Mouse (Mus musculus) embryonic facial prominence, embryonic 10.5 days (tissue): ENCODE data around the gene Gprin1. TPM values are rescaled to one million over a fixed set of nuclear protein-coding genes. Genes with fewer than 3 reads are reported as not detected.

ENCODE experiments used
- polyA plus RNA-seq: library from polyadenylated mRNA; unstranded; fragments of >200 nt; fragmentation: Nextera tagmentation; extraction: Ambion mirVana; gene quantifications from 2 replicates; pipeline ENCODE4 v1.2.1, GENCODE M21; 2016

The Gprin1 gene
- polyA plus RNA-seq, 1 experiment from 2014 or later = 0.66 TPM

Other genes starting within 250 kb of the Gprin1 start
- 20.4 and 21.0 TPM in 2 replicates for gene Simc1, start 246.1 kb downstream of the Gprin1 start, polyA plus RNA-seq
- 200 and 207 TPM in 2 replicates for gene 4833439L19Rik, start 184.4 kb downstream of the Gprin1 start, polyA plus RNA-seq
- gene Arl10, start 174.9 kb downstream of the Gprin1 start, polyA plus RNA-seq = 28.8 and 29.6 TPM in 2 replicates
- gene Nop16, start 159.8 kb downstream of the Gprin1 start, polyA plus RNA-seq = 112 and 117 TPM in 2 replicates
- gene Higd2a, start 159.7 kb downstream of the Gprin1 start, polyA plus RNA-seq = 144 and 154 TPM in 2 replicates
- 14.2 and 16.9 TPM in 2 replicates for gene Cltb, start 138.5 kb downstream of the Gprin1 start, polyA plus RNA-seq
- 83.4 and 86.7 TPM in 2 replicates for gene Faf2, start 128.1 kb downstream of the Gprin1 start, polyA plus RNA-seq
- 87.6 and 105 TPM in 2 replicates for gene Rnf44, start 56.0 kb downstream of the Gprin1 start, polyA plus RNA-seq
- 0.05 and 0.15 TPM in 2 replicates for gene Cdhr2, start 48.4 kb downstream of the Gprin1 start, polyA plus RNA-seq
- gene Sncb, start 16.7 kb upstream of the Gprin1 start, polyA plus RNA-seq = 0.79 and 1.3 TPM in 2 replicates
- not detected in 2 replicates for gene Eif4e1b, start 34.1 kb upstream of the Gprin1 start, polyA plus RNA-seq
- 9.7 and 10.9 TPM in 2 replicates for gene Tspan17, start 39.5 kb upstream of the Gprin1 start, polyA plus RNA-seq
- 2.1 and 2.2 TPM in 2 replicates for gene Unc5a, start 199.5 kb upstream of the Gprin1 start, polyA plus RNA-seq